Mouse (Mus musculus) liver, embryonic 16.5 days (tissue): ENCODE data around the gene Mroh7. TPM values are rescaled to one million over a fixed set of nuclear protein-coding genes. Genes with fewer than 3 reads are reported as not detected.

Experiments
- ATAC-seq: fragments of 200-750 bp; cut with Nextera tagmentation; 2 replicates; pipeline ENCODE4 v1.8.0; 2017; ENCODE audit warnings: low read depth, mild to moderate bottlenecking, moderate number of reproducible peaks, moderate library complexity
- H3K27ac ChIP-seq: fragments of 300-500 bp; sonication (generic); 2 replicates; pipeline ENCODE4 v1.5.1; 2014; ENCODE audit warnings: mild to moderate bottlenecking, low read length
- H3K27me3 ChIP-seq: fragments of 300-500 bp; sonication (generic); 2 replicates; pipeline ENCODE4 v1.6.1; 2014; ENCODE audit warnings: low read depth, low read length, mixed read lengths; ENCODE audit not compliant: control insufficient read depth, insufficient read depth
- H3K36me3 ChIP-seq: fragments of 300-500 bp; sonication (generic); 2 replicates; pipeline ENCODE4 v1.6.1; 2014; ENCODE audit warnings: mild to moderate bottlenecking; ENCODE audit not compliant: control insufficient read depth, insufficient read depth
- H3K4me1 ChIP-seq: fragments of 300-500 bp; sonication (generic); 2 replicates; pipeline ENCODE4 v1.6.1; 2014; ENCODE audit warnings: low read depth, low read length, mixed read lengths; ENCODE audit not compliant: control insufficient read depth
- H3K4me2 ChIP-seq: fragments of 300-500 bp; sonication (generic); 2 replicates; pipeline ENCODE4 v1.6.1; 2014; ENCODE audit warnings: low read depth, low read length, mixed read lengths
- H3K4me3 ChIP-seq: fragments of 300-500 bp; sonication (generic); 2 replicates; pipeline ENCODE4 v1.5.1; 2014; ENCODE audit warnings: low read depth, mild to moderate bottlenecking, low read length
- H3K9ac ChIP-seq: fragments of 300-500 bp; sonication (generic); 2 replicates; pipeline ENCODE4 v1.6.1; 2014; ENCODE audit warnings: low read depth, low read length
- H3K9me3 ChIP-seq: fragments of 300-500 bp; sonication (generic); replicated peaks from 2 replicates; pipeline ENCODE4 v1.6.1; 2016; ENCODE audit warnings: low read length; ENCODE audit not compliant: control insufficient read depth
- WGBS: fragments of 180-500 bp; shearing (Covaris S2); extraction: QIAGEN DNeasy Blood & Tissue Kit; methylation state at CpG from one replicate; pipeline ENCODE4 v1.1.7; 2014; ENCODE audit not compliant: insufficient replicate concordance; 5-methylcytosine and 5-hydroxymethylcytosine counted together
- polyA plus RNA-seq: library from polyadenylated mRNA; unstranded; fragments of >200 nt; fragmentation: Nextera tagmentation; extraction: Ambion mirVana; gene quantifications from 2 replicates; pipeline ENCODE4 v1.2.1, GENCODE M21; 2015

Mroh7 gene
- polyA plus RNA-seq, 1 experiment from 2014 or later: 0.09 TPM

- Histone ChIP-seq H3K36me3 (no peaks in the 10 kb centered on the region), H3K4me1 (no peaks in the 10 kb centered on the region; the same call in 1 of the 2 replicates), H3K27me3 (no peaks in the 10 kb centered on the region), H3K27ac (no peak overlapping the region), H3K9me3 (no peaks in the 10 kb centered on the region), H3K9ac (no peak overlapping the region), H3K4me2 (no peak overlapping the region), H3K4me3 (no peak overlapping the region)
- ATAC-seq: no peak
- 33% methylated on average over 8 of the region's 8 CpGs for WGBS
Measured at GRCm38 (mm10) chr4:106633281-106634085, 97.2 kb downstream of the Mroh7 start.

- 24% methylated on average over 2 of the region's 3 CpGs for WGBS
- no peaks in the 10 kb centered on the region for H3K9me3 ChIP-seq
- H3K27me3 ChIP-seq: no peaks in the 10 kb centered on the region
- no peaks in the 10 kb centered on the region; the same call in 1 of the 2 replicates for H3K4me1 ChIP-seq
- no peaks in the 10 kb centered on the region for H3K36me3 ChIP-seq
- no peak for ATAC-seq
- H3K27ac ChIP-seq: no peak overlapping the region
- no peak overlapping the region for H3K4me2 ChIP-seq
- H3K9ac ChIP-seq: no peak overlapping the region
- no peak overlapping the region for H3K4me3 ChIP-seq
Measured at GRCm38 (mm10) chr4:106632313-106632712, 98.4 kb downstream of the Mroh7 start.

Other genes with a start within 250 kb of the Mroh7 start
- not detected in 2 replicates for gene Bsnd, start 238.6 kb downstream of the Mroh7 start, polyA plus RNA-seq
- gene Dhcr24, start 169.9 kb downstream of the Mroh7 start, polyA plus RNA-seq: 7.7 and 8.1 TPM in 2 replicates
- gene Lexm, start 113.7 kb downstream of the Mroh7 start, polyA plus RNA-seq: not detected in 2 replicates
- 0.04 and 0.22 TPM in 2 replicates for gene Ttc22, start 108.5 kb downstream of the Mroh7 start, polyA plus RNA-seq
- gene Pars2, start 79.9 kb downstream of the Mroh7 start, polyA plus RNA-seq: 4.9 and 5.4 TPM in 2 replicates
- gene Ttc4, start 52.0 kb downstream of the Mroh7 start, polyA plus RNA-seq: 33.6 and 34.0 TPM in 2 replicates
- 0.05 and 0.06 TPM in 2 replicates for gene Fam151a, start 3.0 kb upstream of the Mroh7 start, polyA plus RNA-seq
- 4.9 and 6.1 TPM in 2 replicates for gene Acot11, start 74.1 kb upstream of the Mroh7 start, polyA plus RNA-seq
- gene Ssbp3, start 179.8 kb upstream of the Mroh7 start, polyA plus RNA-seq: 27.4 and 31.5 TPM in 2 replicates